Mouse (Mus musculus) B cell, adult 2 months (primary cell): ENCODE results near the gene Exosc9.
A peak's percentile ranks its signal among the peaks of the same experiment; 100 is the strongest.

ENCODE experiments used
- DNase-seq, 2 experiments: peaks; one replicate each; pipeline ENCODE4 v3.0.0; 2022

The Exosc9 gene

DNA sequence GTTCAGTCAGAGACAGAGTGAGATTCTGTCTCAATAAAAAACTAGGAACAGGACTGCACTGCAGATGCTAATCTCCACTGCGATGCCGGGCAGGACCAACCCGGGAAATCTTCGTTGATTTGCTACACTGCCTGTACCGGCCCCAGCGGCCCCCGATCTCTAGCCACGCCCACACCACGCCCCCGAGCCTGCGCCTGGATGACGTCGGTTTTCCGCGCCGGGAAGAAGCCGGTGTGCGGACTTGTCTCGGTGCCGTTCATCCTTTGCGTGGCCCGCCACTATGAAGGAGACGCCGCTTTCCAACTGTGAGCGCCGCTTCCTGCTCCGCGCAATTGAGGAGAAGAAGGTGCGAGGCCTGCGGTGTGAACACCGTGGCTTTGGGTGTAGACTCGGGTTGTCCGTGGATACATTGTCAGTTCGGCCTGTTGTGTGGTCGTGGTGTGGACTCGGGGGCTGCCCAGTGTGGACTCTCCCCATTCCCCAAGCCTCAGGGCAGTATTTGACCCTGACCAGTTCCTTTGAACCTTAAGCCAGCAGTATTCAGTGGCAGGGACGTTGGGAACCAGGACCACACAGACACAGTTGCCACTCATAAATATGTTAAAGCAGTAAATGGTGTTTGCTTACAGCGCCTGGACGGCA is at the start of gene Exosc9:
TSS of gene Exosc9 (plus strand) at position 201 of the 642 bp plus-strand sequence.
- DNase-seq: peak; percentile 97

DNA sequence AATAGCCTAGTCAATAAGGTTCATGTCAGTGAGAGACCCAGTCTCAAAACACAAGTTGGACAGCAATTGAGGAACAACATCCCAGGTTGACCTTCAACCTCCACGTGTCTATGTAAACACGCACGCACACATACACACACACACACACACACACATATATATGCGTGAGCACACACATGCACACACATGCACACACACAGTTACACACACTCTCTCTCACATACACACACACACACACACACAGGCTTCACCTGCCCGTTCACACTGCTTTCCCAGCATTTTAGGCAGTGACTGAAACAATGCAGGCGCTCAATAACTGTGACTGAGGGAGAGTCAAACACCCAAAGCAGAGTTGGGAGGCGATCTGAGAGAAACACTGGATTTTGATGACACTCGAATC is 47.1 kb upstream of the Exosc9 start:
- no peak for DNase-seq

DNA sequence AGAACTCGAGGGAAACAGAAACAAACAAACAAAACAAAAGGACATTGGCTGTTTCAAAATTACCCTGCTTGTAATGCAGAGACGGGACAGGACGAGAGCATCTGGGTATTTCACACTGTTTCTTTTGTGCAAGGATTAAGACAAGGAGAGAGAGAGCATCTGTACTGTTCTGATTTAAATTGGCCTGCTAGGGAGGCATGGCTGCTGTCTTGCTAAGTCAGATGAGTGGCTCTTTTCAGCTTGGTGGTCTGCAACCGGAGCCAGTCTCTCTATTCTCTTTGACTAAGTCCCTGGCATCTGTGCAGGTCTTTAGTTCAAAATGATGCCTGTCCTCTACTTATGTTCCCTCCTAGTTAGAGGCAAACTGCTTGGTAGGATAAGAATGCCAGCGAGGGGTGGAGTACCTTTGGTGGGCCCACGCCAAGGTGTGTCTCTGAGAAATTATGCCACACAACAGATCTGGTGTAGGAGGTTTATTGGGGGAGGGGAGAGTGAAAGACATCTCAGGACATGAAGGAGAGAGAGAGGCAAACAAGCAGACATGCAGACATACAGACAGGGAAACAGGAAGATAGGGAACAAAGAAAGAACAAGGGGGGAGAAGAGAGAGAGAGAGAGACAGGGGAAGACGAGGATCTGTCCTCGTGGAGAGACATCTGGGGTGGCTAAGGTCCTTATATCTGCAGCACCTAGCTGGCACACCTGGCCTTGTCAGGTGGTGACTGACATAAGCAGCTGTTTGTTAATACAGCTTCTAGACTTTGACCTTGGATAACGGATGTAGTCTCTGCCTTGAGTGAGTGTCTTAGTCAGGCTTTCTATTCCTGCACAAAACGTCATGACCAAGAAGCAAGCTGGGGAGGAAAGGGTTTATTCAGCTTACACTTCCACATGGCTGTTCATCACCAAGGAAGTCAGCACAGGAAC is 46.3 kb upstream of the Exosc9 start:
- no peak for DNase-seq

DNA sequence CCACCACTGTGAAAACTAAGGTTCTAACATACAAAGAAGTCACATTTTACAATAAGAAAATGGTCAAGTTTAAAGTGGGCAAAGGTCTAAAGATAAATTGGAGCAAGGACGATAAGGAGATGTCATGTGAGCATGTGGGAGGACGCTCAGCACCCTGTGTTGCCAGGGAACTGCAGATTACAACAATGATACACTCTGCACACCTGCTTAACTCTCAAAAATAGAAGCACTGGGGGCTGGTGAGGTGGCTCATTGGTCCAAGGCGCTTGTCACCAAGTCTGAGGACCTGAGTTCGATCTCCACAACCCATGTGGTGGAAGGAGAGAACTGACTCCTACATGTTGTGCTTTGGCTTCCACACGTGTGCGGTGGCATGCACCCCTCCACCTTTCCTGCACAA is 40.9 kb upstream of the Exosc9 start:
- DNase-seq: no peak

DNA sequence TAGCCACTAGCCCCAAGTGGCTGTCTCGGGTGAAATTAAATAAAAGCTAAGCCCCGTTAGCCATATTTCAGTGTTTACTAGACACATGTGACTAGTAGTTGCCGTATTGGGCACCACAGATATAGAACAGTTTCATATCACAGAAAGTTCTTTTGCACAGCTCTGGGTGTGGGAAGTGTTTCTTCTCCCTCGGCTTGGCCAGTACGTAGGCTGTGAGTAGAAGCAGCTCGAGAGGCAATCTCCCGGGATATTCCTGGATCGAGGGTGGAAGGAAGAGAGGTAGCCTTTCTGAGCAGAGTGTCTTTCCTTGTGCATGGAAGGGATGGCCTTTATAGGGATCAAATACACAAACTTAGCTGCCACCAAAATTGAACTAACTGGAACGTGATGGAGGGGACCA is 36.2 kb upstream of the Exosc9 start:
- DNase-seq: no peak

DNA sequence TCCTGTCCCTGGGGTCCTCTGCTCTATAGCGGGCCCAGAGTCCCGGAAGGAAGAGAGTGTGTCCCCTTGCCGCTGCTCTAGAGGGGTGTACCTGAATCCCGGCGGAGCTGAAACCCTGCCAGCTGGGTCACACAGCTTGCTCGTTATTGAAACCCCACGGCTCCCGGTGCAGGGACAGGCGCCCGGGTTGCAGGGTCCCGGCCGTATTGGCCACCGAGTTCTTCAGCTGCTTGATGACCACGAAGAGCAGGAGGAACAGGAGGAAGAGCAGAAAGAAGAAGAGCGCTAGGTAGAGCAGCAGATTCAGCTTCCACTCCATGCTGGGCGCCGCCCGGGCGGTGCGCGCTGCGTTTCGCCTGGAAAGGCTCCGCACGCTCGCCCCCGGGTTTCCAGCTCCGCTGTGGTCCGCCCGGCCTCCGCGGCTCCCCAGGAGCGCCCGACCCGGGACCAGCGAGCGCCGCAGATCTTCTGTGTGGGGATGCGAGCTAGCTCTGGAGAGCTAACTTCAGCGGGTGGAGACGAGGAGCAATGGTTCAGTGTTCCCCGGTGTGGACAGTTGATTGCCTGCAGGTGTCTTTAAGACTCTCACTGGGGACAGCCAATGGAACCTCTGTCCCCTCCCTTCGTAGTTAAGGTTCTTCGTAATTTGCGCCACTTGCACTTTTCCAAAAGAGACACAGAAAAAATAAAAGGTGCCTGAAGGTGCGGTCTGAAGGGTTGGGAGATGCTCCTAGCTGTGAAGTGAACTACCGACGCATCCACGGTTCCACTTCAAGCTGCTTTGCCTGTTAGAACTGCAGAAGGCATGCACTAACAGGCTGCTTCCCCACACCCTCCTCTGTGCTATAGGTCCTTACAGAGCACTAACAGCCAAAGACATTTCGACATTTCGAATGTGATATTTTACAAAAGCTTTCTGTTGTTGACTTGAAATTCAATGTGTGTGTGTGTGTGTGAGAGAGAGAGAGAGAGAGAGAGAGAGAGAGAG is 31.0 kb upstream of the Exosc9 start, which contains the start of gene Gm11549:
TSS of gene Gm11549 (minus strand) at position 741 of the 988 bp plus-strand sequence.
- DNase-seq: peak in 1 of 2 experiments; percentile 4

DNA sequence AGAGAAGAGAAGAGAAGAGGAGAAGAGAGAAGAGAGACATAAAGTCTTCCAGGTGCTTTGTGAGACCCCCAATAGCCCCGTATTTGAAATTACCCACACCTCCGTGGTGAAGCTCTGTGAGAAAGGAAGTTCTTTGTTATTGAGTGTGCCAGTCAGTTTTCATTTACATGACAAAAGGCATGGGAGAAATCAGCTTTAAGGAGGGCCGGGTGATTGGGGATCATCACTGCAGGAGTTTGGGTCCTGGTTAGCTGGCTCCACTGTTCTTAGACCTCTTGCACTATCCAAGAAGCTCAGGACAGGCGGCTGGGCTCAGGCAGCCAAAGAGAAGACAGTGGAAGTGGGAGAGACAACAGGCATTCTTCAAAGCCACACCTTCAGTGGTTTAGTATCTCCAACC is 30.3 kb upstream of the Exosc9 start:
- no peak for DNase-seq

DNA sequence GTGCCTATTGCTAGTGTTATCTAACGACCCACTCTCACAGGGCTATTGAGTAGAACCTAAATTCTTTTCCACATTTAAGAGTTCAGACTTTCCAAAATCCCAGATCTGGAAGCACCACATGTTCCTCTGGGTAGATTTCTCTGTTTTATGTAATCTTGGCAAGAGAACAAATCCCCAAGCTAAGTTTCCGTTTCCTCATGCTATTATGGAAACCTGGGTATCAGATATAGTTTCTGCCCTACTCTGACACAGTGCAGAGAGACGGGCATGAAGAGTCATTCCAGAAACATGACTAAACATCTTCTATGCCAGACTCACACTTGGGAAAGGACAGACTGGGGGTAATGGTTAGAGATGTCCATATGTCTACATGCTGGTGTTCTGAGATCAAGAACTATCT is 27.9 kb upstream of the Exosc9 start:
- no peak for DNase-seq

DNA sequence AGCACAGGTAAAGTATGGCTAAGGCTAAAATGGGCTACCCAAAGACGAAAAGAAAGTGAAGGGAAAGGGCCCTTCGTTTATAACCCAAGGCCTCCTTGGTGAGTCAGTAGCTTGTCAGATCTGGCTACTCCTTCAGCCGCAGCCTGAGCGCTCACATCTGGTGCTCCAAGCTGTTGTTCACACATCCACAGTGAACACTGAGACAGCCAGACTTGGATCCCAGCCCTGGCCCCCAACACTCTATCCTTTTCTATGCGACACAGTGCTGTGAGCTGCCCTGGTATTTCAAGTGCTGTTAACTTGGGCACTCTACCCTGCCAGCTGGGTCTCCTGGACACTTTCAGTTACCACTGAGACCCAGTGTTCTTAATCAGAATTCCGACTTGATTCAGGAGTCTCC is 22.1 kb upstream of the Exosc9 start:
- DNase-seq: no peak

DNA sequence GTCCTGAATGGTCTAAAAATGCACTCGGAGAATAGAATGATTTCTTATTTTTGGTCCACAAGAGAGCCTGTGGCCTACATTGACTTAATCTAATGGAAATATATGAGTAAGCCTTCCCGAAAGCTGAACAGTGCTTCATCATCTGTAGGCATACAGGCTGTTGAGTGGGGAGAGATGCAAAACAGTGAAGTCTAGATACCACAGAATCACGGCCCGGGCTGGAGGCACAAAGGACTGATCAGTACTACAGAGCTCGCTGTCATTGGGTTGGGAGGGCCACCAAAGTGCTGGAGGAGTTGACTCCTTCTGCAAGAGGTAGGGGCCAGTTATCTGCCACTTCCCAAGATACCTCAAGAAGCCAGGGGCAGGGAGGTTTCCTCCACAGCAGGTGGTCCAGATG is 21.6 kb upstream of the Exosc9 start:
- no peak for DNase-seq

DNA sequence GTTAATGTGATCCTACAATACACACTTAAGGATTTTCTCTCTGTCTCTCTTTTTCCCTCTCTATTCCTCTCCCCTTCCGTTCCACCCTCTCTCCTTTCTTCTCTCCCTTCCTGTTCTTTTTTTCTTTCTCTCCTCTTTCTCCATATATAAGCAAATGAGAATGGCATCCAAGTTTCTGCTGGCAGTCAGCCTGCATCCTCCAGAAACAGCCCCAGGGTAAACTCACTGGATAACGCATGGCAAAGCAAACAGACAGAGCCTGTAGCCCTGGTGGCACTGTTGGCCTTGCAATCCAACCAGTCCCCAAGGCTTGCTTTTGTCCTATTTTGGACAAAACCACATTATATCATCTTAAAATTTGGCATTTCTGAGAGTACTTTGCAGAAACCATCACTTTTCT is 21.2 kb upstream of the Exosc9 start:
- no peak for DNase-seq

DNA sequence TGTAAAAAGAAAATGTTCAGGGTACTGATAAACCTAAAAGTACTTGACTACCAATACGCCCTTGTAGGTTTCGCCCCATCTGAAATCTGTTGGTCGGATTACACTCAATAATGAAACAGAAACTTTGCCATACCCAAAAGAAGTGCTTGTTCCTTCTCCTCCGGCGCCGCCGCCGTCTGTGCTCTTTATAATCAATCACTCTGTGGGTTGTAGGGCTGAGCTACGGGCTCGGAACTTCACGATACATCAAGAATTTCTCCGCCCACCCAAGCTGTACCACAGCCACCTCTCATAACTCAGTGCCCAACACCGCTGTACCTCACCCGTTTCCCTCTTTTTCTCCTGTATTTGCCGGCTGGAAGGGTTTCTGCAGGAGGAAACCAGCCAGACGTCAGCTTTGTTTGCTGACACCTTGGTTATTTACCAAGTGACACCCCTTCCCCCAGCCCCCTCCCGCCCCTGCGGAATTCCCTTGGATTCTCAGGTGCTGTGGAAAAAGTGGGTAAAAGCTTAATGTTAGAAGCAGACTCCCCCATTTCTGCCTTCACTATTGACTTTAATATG is 20.3 kb upstream of the Exosc9 start:
- DNase-seq: peak; percentile 8 to 11

DNA sequence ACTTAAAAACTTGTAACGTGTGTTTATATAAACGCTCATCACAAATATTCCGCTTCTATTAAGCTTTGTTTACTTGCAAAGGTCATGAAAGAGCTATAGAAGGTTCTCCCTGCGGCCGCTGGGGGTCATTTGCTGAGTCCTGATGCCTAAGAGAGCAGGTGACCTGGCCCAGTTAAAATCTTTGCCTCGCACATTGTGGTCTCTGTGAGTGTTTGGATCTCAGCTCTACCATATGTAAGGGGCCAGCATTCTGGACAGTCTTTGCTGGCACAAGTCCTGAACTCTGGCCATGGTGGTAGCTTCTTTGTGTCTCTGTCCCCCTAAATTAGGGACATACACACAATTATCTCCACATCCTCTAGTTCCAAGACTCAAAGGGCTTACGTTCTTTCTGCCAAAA is 19.7 kb upstream of the Exosc9 start:
- no peak for DNase-seq

DNA sequence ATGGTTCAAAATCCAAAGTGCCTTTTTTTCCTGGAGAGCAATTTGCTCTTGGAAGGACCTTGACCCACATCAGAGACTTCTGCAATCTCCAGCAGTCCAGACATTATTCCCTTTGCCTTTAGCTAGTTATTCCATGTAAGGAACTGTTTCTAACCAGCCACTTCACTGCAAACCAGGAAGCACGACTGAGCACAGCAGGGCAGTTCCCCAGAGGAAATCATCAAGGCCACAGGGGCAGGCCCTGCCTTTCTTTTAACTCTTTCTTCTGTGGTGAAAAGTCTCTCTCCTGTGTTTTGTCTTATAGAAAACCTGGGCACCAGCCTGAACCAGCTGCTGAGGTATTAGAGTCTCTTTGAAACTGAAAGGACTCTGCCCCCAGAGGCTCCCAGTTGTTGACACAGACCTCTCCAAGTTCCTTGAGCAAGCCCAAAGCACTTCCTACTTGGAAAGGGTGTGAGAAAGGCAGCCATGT is 19.2 kb upstream of the Exosc9 start:
- no peak for DNase-seq

DNA sequence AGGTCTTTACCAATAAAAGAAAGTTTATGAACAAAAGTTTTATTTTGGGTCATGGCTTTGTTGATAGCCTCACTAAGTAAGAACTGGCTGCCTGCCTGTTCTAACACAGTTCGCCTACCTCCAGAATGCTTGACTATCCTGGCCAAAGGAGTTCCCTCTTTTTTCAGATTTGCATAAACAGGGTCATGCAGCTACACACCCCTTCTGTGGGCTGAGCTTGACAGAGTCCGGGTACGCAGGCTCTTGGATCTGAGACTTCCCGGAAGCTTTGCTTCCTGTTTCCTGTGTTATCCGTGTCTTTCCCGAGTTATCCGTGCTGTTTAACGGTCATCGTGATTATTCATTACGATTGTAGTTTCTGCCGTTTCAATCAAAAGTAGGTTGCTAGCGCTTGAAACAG is 16.4 kb upstream of the Exosc9 start:
- DNase-seq: no peak

DNA sequence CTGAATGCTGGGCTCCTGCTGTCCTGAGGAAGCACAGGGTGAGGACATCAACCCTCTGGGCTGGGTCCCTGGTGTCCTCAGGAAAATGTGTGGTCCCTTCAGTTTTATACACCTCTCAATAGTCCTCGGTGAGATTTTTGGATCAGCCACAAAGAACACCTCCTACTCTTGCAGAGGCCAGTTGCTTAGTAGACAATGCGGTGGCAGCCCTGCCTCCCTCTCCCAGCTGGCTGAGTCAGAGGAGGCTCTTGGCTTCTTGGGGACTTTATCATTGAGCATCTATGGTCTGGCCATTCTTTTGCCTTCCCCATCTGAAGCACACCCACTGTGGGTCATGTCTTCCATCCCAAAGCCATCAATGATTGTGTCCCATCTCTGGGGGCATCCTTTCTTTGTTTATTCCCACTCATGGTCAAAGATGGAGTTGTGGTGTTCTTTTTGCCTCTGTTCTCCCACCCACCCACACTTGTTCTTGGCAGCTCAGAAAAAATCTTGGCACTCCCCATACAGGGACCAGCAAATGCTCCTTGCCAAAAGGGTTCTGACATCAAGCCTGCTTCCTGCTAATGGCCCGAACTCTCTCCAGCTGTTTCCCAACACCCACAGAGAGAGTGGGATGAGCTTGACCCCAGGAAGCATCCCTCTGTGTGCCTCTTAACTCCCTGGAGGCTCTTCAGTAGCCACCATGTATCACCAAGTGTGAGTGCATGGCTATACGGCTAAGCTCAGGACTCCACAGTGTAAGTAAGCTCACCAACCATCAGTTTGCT is 14.5 kb upstream of the Exosc9 start:
- no peak for DNase-seq

DNA sequence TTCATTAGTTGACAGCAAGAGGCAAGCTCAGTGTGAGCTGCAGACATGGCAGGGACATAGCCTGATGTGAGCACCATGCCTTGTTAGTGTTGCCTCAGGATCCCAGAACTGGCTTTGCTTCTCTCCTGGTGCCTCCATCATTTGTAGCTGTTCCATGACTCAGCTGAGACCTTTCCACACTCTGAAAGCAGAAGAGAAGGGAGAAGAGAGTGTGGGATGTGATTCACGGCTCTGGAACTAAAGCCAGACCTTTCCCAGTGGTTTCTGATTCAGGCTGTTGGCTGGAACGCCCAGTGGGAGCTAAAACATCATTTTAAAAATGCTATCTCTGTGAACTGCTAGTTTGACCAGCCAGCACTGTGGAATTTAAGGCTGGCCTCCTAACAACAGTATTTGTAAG is 11.7 kb upstream of the Exosc9 start:
- no peak for DNase-seq

DNA sequence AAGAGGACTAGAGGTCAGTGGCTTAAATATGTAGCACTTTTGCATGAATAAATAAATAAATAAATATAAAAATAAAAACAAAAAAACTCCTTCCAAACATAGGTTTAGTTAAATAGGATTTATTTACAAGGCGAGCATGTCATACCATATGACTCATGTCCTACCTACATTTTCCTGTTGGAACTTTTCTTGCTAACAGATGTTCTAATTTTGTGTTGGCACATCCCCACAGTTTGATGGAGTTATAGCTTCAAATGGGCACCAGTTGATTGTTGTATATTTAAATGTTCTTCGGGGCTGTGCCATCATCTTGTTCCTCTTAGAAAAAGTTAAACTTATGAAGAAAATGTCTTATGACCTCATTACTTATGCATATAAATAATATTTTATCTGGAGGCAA is 11.0 kb upstream of the Exosc9 start:
- DNase-seq: no peak

DNA sequence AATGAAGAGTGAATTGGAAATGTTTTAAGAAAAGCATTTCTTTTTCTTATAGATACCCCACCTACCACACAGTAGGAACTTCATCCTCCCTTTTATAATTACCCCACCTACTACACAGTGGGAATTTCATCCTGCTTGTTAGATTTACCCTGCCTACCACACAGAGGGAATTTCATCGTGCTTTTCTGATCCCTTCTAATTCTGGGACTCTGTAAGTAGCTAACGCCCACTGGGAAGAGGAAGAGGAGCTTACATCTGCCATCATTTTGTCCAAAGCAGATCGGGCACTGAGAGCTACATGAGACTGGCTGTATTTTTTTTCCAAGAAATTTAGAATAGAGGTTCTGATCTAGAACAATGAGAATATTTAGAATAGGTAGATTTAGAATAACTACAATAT is 7.4 kb upstream of the Exosc9 start:
- no peak for DNase-seq

DNA sequence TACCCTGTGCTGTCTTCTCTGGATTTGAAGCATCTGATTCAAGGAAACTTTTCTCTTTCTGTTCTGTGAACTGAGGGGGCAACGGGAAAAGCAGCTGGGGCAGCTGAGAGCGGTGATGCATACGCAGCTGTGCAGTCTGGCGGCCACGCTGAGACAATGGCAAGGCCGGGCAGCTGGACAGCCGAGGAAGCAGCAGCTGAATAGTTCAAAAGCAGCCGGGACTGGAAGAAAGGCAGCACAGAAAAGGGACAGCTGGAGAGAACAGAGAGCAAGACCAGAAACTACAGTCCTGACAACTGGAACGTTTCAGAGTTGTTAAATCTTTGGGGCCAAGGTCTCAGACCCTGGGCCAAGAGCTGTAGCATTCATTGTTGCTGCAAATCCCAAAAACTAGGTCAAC is 1.1 kb upstream of the Exosc9 start:
- no peak for DNase-seq

DNA sequence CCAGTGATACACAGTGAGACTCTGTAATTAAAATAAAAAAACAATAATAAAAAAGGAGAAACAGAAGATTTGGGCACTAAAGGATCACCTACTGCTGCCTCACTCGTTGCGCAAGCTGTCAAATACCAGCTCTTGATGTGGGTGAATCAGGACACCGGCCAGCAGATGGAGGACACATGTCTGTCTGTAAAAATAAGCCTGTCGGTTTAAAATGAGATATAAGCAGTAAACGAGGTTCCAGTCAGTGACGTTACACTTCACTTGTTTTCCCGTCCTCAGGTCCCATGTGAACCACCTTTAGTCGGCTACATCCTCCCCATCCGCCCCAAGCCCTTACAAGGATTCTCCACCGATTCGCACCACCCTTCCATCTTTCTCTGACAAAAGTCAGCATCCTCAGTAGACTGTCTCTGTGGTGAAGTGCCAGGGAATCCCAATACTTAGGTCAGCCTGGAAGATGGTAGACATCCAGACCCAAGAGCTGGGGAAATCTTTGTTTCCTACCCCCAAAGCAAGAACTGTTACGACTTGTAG is 488 bp upstream of the Exosc9 start:
- DNase-seq: no peak

DNA sequence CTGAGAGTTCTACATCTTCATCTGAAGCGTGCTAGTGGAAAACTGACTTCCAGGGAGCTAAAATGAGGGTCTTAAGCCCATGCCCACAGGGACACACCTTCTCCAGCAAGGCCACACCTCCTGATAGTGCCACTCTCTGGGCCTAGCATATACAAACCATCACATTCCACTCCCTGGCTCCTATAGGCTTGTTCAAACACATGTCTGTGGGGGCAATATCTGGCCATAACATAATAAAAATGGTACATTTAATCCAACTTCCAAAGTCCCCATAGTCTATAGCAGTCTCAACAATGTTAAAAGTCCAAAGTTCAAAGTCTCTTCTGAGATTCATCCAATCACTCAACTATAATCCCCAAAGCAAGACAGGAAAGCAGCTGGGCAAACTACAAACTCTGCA is 5.2 kb downstream of the Exosc9 start:
- no peak for DNase-seq
